Mouse (Mus musculus) spleen, postnatal 36 days (tissue): ENCODE measurements around the gene Dusp23.

Experiments
- DNase-seq, 2 experiments: peaks; one replicate each; pipeline ENCODE4 v3.0.0; 2022; ENCODE audit warnings: low spot score in 2 of 2, mixed read lengths in 1 of 2

Dusp23 gene

GRCm38 (mm10) chr1:172632451-172633326 lies at the start of gene Dusp23:
Gene Dusp23, minus strand, starts transcription at chr1:172632962.
- peak; percentile 93 to 94 for DNase-seq

GRCm38 (mm10) chr1:172680742-172681141 lies 48.0 kb upstream of the Dusp23 start:
- no peak for DNase-seq

- DNase-seq: no peak
Observed at GRCm38 (mm10) chr1:172670716-172671115, 38.0 kb upstream of the Dusp23 start.

- DNase-seq: no peak
Observed at GRCm38 (mm10) chr1:172667597-172667996, 34.8 kb upstream of the Dusp23 start.

GRCm38 (mm10) chr1:172665457-172665856 lies 32.7 kb upstream of the Dusp23 start:
- DNase-seq: no peak

GRCm38 (mm10) chr1:172659688-172660087 lies 26.9 kb upstream of the Dusp23 start:
- no peak for DNase-seq

- DNase-seq: no peak
Observed at GRCm38 (mm10) chr1:172657266-172657665, 24.5 kb upstream of the Dusp23 start.

GRCm38 (mm10) chr1:172653900-172654299 lies 21.1 kb upstream of the Dusp23 start:
- no peak for DNase-seq

GRCm38 (mm10) chr1:172652040-172652662 lies 19.4 kb upstream of the Dusp23 start:
- DNase-seq: no peak

- DNase-seq: no peak
Observed at GRCm38 (mm10) chr1:172651288-172651987, 18.7 kb upstream of the Dusp23 start.

- DNase-seq: no peak
Observed at GRCm38 (mm10) chr1:172650519-172651287, 17.9 kb upstream of the Dusp23 start.

- no peak for DNase-seq
Observed at GRCm38 (mm10) chr1:172649396-172649795, 16.6 kb upstream of the Dusp23 start.

GRCm38 (mm10) chr1:172647236-172647635 lies 14.5 kb upstream of the Dusp23 start:
- DNase-seq: no peak

- no peak for DNase-seq
Observed at GRCm38 (mm10) chr1:172638781-172639180, 6.0 kb upstream of the Dusp23 start.

- no peak for DNase-seq
Observed at GRCm38 (mm10) chr1:172637801-172638200, 5.0 kb upstream of the Dusp23 start.

GRCm38 (mm10) chr1:172636266-172636665 lies 3.5 kb upstream of the Dusp23 start:
- DNase-seq: no peak

- no peak for DNase-seq
Observed at GRCm38 (mm10) chr1:172635258-172635657, 2.5 kb upstream of the Dusp23 start.

- no peak for DNase-seq
Observed at GRCm38 (mm10) chr1:172634136-172634535, 1.4 kb upstream of the Dusp23 start.

- no peak for DNase-seq
Observed at GRCm38 (mm10) chr1:172631721-172632120, 1.0 kb downstream of the Dusp23 start.

- no peak for DNase-seq
Observed at GRCm38 (mm10) chr1:172629831-172630230, 2.9 kb downstream of the Dusp23 start.

GRCm38 (mm10) chr1:172626306-172626705 lies 6.5 kb downstream of the Dusp23 start:
- DNase-seq: no peak

- no peak for DNase-seq
Observed at GRCm38 (mm10) chr1:172624081-172624480, 8.7 kb downstream of the Dusp23 start.
